Mouse (Mus musculus) cerebellum, postnatal 4 days (tissue): ENCODE data around the gene Macrod1.
"Not testable (repeated sequence)": the region's sequence is repeated elsewhere in the genome, so short reads cannot be mapped to it uniquely, and the experiment has no call there.

ENCODE experiments used
- DNase-seq, 2 experiments: peaks; one replicate each; pipeline ENCODE4 v3.0.0; 2022; ENCODE audit warnings: low spot score in 2 of 2, mixed read lengths in 1 of 2

The Macrod1 gene

DNA sequence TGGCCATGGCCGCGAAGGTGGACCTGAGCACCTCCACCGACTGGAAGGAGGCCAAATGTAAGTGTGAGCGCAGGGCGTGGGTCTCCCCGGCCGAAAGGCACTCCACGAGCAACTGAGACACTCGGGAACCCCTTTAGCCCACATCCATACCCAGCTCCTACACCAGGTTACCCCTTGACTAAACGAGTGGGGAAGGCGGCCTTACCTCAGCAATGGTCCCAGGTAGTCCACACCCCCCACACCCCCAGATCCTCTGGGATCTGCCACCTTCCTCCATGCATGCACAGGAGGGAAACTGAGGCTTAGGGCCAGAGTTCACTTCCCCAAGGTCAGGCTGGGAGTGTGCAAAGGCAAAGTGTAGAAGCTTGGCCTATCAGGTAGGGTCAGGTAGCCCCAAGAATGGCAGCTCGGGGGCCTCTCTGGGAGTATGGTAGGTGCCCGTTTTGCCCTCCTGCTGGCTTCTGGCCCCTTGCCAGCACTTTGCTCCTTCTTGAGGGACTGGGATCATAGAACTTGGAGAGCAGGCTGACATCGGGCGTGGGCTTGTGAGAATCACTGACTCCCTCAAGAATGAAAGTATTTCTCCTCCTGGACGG is 614 bp downstream of the Macrod1 start:
- no peak for DNase-seq

- no peak for DNase-seq
These were observed 1.2 kb downstream of the Macrod1 start for GRCm38 (mm10) chr19:7057722-7058207.

DNA sequence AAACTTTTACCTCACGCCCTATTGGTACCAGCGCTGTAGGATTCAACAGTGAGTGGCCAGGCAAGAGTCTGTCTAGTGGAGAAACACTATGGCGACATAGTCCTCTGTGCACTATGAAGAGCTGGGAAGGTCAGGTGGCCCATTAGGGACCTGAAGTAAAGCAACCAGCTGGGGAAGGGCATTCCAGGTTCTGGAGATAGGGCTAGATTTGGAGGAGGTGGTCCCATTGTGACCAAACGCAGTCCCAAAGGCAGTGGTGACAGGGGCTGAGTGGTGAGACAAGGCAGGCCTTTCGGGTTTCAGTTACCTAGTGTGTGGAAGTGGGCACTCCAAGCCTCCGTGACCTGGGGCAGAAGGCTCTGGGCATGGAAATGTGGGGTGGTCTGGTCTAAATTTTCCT is 1.9 kb downstream of the Macrod1 start:
- no peak for DNase-seq

DNA sequence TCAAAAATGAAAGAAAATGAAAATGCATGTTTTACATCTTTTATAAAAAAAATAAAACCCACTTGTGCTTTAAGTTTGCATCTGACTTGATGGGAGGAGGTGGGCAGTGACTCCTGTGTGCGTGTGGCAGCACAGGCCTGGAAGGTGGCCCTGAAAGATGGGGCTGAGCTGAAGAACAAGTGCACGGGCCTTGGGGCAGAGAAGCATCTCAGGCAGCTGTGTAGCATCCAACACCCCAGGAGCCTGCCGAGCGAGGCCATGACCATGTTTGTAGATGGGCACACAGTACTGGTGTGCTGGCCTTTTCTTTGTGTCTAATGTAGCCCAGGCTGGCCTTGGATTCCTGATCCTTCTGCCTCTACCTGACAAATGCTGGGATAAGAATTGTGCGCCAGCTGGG is 5.5 kb downstream of the Macrod1 start:
- no peak for DNase-seq

DNA sequence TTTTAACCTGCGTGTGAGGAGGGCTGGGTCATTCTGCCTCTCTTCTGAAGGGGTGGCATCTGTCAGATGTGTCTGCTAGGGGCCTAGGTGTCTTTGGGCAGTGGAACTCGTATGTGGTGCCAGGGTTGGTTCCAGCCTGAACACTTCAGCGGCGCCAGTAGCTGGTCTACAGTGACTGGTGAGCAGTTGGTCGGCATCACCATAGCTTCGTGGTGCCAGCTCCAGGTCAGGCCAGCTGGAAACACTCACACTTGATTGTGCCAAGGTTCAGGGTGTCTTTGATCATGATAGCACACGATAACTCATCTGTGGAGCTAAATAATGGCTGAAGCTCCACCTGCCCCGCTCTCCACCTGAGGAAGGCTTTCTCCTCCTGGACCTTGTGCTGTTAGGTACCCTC is 6.3 kb downstream of the Macrod1 start:
- DNase-seq, result no peak

DNA sequence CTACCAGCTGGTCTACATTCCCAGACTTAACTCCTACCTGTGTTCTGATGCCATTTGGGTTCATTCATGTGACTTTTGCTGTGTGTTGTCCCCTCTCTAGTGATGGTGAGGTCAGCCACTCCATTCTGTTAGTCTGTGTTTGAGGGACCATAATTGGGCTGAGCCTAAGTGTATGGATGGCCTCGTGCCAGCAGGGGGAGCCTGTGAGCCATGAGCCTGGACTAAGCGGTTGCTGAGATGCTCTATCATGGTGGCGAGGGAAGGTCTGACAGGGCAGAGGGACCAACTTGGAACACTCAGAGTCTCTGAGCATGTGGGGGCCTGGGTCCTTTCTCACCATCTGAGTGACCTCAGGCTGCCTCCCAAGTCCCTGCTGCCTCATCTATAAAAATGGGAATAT is 8.0 kb downstream of the Macrod1 start:
- peak; percentile 86 to 89 for DNase-seq

DNA sequence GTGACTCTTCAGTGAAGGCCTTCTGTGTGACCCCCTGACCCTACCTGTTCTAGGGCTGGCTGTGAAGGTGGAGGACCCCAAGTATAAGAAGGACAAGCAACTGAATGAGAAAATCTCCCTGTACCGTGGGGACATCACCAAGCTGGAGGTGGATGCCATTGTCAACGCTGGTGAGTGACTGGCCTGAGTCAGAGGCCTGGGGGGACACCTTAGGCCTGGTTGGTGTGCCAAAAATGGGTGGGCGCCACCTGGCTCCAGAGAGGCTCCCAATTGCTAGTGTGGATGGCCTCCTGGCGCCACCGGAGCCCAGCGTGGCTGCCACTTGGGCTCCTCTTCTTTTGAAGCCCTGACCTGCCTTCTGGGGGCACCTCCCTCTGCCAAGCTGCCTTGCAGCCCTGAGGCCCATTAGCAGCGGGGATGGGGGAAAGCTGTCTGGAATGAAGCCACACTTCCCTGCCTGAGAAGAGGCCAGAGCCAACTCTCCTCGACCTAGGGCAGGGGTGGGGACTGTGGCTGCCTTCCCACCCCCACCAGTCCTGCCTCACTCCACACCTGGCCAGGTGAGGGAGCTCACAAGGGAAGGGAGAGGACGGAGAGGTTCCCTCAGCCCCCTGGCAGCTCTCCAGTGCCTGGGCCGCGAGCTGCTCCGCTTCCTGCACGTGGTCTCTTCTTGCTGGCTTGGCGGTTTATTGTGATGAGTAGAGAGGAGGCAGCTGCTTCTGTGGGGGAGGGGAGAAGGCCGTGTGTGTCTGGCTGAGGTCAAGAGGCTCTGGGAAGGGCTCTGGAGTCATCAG is 9.6 kb downstream of the Macrod1 start:
- DNase-seq, result peak in 1 of 2 experiments; percentile 63

DNA sequence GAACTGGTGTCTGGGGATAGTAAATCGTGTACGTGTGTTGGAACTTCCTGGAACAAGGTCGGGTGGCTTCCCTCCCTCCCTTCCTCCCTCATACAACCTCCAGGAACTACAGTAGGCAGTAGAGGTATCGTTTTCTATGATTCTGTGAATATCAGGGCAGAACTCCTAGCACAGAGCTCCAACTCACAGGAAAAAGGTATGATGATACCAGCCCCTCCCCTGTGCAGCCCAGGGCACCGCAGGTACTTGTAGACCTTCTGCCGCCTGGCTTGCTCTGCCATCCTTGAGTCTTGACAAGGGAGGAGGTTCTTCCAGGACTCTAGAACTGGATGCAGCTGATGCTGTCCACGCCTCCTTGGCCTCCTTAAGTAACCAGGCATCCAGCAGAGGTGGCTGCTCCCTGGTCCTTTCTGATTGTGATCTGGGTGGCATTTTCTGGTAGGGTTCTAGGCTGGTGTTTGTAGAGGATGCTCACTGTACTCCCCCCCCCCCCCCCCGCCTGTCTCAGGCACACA is 10.3 kb downstream of the Macrod1 start:
- no peak for DNase-seq

- no peak for DNase-seq
These were observed 10.9 kb downstream of the Macrod1 start for GRCm38 (mm10) chr19:7067344-7068050.

GRCm38 (mm10) chr19:7068136-7068535 is 11.5 kb downstream of the Macrod1 start:
- peak; percentile 82 to 92 for DNase-seq

DNA sequence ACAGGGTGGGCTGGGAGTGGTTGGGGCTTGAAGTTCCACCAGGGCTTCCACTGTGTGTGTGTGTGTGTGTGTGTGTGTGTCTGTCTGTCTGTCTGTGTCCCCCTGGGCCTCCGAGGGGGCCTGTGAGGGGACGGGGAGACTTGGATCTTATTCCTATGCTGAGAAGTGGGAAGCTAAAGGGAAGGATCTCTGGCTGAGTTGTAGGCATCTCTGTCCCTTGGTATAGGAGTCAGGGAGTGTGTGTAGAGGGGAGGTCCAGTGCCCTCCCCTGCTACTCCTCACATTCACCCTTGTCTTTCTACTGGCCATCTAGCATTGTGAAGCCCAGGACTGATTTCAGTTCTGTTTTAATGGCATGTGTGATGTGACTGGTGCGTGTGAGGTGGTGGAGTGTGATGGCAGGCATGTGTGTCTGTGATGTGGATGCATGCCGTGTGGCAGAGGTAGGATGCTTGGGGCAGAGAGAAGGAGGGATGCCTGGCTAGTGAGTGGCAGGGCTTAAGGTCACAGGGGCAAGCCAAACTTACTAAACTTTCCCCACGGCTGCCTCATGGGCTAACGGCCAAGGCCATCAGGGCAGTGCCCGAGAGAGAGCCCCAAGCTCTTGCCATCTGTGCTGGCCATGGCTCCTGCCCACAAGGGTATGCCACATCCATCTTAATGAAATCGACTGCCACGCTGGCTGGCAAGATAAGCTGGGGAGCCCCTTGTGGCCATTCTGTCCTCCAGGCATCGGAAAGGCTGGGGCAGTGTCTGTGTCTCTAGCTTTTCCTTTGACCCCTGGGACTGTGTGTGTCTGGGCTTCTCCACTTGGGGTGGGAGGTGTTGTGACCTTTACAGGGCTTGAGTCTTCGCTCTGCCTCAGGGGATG is 12.3 kb downstream of the Macrod1 start:
- no peak for DNase-seq

GRCm38 (mm10) chr19:7069781-7070763 is 13.5 kb downstream of the Macrod1 start:
- no peak for DNase-seq

GRCm38 (mm10) chr19:7070775-7071174 is 14.2 kb downstream of the Macrod1 start:
- no peak for DNase-seq

DNA sequence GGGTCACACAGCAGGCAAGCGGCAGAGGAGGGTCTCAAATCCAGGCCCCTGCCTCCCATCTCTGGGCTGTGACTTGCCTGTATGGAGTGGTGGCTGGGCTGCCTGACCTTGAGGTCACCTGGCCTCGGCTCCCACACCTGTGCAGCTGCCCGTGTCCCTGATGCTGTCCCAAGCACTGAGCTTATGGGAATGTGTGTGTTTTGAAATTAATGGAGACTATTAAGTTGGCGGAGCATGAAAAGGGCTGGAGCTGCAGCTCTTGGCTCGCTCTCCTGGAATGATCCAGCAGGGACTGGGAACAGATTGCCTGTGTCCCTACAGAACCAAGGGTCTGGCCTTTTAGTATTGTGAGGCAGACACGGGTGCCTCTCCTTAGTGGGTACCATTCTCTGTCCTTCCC is 15.6 kb downstream of the Macrod1 start:
- DNase-seq, result no peak

DNA sequence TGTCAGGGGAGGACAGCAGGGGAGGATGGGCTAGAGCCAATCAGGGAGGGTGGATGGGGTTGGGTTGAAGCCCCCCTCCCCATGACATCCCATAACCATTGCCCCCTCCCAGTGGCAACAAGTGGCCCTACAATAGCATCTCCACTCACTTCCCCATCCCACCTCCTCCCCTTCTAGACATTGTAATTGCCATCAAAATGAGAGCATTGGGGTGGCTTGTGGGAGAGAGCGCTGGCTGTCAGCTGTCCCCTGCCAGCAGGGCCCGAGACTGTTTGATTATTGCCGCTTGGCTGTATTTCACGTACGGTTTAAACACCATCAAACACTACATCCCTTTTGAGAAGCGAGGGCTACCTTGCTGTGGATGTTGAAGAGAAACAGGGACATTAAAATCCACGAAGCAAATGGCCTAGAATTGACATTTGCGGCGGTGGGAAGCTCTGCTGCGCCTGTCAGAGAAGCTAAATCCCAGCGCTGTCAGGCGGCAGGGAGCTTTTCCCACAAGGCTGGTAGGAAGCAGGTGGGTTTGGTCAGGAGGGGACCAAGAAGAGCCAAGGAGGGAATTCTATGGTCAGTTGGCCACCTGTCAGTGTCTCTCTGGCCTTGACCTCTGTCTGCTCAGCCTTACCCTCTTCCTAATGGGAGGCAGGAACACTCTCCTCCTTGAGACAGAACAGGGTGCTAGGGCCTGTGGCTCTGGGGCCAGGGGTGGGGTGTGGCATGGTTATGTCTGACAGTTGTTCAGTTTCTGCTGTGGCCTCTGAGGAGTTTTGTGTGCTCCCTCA is 17.6 kb downstream of the Macrod1 start:
- no peak for DNase-seq

DNA sequence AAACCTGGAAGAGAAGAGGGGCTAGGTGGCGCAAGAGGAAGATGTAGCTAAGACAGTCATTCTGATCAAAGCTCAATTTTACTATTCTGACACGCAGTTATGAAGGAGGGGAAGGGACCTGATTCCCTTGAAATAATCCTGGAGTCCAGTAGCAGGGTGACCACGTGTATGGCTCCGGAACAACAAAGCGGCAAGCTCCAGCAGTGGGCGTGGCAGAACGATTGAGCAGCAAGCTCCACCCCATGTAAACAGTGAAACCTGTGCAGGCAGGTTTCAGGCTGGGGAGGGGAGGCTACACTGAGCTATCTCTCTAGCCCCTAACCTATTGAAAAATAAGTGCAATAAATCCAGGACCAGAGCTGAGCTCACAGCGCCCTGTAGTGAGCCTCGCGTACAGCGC is 18.7 kb downstream of the Macrod1 start:
- not testable (repeated sequence) for DNase-seq

- DNase-seq, result no peak
These were observed 21.1 kb downstream of the Macrod1 start for GRCm38 (mm10) chr19:7077666-7078065.

GRCm38 (mm10) chr19:7078271-7078670 is 21.7 kb downstream of the Macrod1 start:
- no peak for DNase-seq

DNA sequence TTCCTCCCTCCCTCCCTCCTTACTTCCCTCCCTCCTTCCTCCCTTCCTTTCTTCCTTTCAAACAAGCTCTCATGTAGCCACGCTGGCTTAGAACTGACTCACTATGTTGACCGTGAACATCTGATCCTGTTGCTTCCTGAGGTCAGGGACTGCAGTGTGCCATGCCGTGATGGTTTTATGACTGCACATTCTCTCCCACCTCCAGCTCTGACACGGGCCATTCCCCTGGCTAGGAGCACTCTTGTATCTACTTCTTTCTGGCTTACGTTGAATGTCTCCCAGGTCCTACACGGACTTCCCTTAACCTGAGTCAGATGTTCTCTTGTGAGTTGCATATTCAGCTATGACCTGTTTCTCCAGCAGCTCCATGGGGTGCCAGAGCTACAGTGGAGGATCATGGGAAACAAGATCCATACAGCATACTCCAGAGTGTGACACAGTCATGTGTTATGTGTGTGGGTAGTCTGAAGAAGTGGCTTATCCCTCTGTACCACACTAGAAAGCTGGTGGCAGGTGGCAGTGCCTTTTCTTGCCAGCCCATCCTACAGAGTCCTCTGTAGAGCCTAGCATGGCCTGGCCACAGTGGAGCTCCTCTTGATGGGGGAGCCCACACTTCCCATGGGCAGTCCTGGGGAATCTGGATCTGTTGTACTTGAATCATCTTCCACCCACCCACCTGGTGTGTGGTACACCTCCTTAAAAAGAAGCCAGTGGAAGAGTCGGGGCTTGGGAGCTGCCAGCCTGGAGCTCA is 25.1 kb downstream of the Macrod1 start:
- no peak for DNase-seq
